Mouse (Mus musculus) mesoderm, embryonic 11.5 days (tissue): Measurements from ENCODE around the gene Ptpn5.

Source experiments
- DNase-seq: peaks from one replicate; pipeline ENCODE4 v3.0.0-alpha.2; 2012; ENCODE audit warnings: low read depth, low spot score

The Ptpn5 gene

DNA sequence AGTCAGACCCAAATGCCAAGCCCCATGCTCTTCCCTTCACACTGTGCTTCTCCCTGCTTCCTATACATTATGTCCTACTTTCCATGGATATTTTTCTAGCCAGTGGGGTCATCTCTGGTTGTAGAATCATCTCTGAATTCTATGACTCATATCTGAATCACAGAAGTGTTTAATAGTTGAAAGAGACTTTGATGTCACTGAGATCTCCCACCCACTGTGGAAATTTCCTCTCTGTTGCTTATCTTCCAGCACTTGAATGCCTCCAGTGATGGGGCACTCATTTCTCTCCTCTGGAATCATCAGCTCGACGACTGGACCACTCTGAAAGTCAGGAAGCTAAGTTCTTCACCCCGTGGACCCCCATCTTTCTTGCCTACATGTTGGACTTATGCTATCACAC is 22.4 kb downstream of the Ptpn5 start:
- DNase-seq, result no peak

DNA sequence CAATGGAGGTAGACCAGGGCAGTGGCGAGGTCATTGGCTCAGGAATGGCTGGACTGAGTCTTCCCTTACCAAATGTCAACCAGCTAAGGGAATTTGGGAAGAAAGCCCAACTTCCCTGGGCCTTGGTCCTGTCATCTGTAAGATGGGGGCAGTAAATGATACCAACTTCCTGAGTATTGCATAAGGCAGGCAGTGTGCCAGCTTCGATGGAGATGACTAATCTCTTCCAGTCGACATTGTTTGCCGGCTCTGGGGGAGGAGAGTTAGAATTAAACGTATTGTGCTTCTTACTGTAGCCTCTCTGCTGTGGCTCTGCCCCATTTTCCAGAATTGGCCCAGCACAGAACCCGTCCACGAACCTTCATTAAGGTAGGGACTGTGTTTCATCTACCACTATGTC is 23.0 kb downstream of the Ptpn5 start:
- DNase-seq, result no peak

DNA sequence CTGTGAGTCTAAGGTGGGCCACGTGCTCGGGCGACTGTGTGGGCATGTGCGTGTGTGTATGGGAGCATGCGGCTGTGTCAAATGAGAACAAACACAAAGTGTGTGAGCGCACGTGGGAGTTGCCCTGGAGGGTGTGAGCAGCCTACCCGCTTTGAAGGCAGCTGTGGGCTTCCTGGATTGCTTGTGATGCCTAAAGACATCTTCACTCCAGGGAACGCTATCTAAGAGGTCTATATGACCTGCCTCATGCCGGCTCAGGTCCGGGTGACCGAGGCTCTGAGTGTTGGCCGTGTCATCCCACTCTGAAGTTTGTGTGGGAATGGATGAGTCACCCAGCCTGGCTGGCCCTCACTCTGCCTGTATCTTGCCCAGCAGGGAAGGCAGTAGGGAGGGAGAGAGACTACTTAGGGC is 24.7 kb downstream of the Ptpn5 start:
- no peak for DNase-seq

DNA sequence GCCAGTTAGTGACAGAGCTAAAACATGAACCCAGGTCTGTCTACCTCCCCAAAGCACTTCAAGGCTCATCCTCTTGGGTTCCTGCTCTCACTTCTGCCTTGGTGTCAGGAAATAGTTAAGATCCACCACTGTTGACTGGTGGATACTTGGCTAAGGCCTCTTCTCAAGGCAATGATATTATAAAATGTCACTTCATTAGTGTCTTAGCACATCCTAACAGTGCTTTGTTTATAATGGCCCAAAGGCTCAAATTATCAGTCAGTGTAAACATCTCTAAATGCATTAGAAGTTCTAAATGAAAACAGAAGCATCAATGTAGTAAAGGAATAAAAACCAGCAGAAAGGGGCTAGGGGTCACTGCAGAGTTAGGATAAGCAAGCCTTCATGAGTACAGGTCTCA is 26.5 kb downstream of the Ptpn5 start:
- no peak for DNase-seq

DNA sequence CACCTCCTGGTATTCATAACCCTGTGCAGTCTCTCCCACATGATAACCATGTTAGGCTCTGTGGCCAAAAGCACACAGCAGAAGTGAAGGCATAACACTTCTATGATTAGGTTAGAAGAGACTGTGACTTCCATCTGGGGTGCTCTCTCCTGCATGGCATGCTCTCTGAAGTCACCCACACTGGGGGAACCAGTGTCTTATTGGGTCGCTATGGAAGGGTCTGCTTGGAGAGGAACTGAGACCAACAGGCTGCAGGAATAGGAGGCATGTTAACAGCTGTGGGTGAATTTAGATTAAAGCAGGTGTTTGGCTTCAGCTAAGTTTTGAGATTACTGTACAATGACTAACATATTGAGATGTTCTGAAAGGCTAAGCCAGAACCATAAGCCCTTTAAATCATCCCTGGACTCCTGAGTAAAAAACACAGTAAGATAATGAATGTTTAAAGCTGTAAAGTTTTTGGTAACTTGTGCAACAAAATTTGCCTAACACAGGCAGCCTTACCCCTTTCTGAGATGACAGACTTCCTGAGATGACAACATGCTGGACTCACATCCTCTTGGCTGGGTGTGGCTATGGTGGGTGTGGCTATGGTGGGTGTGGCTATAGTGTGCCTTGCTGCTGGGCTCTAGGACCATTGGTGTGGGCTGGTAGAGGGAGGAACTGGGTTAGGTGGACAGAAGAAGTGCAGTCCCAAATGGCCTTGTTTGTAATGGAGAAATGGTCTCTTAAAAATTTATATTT is 29.6 kb downstream of the Ptpn5 start:
- DNase-seq, result no peak

DNA sequence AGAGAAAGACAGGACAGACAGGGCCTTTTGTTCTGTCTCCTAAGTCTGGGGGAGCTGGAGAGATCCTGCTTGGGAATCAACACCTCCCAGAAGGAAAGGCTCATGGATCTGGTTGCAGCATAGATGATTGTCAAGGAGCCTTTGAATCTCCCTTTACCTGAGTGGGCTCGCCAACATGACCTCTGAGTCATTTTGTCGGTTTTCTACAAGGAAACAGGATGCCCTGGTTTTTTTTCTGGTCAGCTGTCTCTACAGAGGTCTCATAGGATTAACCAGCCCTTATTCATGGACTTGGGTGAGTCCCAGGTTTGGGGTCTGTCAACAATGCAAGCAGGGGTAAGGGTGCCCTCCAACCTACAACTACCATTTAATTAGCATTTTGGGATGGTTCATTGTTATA is 30.5 kb downstream of the Ptpn5 start:
- no peak for DNase-seq

DNA sequence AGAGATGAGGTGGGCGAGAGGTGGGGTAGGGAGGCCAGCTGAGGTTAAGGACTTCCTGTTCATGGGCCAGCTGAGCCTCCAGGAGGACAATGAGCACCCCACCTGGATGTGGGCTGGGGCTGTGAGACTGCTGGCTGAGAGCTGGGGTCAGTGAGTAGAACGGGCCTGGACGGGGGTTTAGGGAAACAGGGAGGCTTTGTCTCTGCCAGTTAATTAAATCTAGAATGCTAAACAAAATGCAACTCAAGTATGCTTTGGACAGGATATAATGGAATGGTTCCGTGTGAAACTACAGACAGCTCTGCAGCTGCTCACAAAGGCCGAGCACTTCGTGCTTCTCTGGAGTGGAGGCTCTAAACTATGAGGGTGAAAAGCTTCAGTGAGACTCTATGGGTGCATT is 32.9 kb downstream of the Ptpn5 start:
- DNase-seq, result no peak

DNA sequence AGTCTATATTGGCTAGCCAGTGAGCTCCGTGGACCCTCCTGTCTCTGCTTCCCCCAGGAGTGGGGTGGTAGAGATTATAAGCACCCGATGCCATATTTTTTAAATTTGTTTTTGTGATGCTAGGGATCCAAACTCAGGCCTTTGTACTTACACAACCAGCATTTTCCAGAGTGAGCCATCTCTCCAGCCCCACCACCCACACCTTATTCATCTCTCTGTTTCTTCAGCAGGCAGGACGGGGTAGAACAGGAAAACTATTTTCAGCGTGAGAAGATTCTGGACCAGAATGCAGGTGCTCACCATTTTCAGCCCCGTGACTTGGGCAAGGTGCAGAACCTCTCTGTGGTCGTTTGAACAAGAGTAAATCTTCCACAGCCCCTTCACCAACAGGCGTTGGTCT is 34.2 kb downstream of the Ptpn5 start:
- no peak for DNase-seq

DNA sequence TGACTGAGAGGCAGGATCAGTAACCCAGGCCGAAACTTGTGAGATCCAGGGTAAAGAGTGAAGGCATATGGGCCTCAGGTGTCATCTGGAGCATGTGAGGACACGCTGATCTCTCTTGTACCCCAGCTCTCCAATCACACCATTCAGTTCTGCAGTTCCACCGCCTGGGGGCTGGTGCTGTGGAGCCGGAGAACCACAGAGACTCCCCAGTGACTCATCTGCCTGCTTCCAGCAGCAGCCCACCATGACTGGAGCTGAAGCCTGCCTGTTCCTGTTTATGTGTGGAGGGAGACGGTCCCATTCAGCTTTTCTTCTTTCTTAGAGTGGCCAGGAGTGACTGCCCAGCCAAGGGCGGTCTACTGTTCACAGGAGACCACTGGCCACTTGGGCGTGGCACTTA is 35.4 kb downstream of the Ptpn5 start:
- DNase-seq, result peak; percentile 2

DNA sequence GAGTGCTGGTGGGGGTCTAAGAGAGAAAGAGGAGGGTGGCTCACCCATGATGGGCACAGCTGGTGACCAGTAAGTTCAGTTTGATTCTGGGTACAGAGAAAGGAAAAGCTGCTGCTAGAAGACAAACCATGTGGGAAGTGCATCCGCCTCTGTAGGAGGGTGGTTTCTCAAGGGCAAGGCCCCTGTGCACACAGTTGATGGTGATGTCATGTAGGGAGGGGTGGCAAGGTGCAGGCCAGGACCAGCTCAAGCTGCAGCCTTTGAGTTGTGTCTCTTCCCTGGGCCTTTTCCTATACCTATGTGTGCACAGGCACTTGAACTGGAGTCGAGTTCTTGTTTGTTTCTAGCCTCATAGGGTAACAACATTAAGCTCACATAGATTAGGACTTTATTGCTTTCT is 38.5 kb downstream of the Ptpn5 start:
- no peak for DNase-seq

DNA sequence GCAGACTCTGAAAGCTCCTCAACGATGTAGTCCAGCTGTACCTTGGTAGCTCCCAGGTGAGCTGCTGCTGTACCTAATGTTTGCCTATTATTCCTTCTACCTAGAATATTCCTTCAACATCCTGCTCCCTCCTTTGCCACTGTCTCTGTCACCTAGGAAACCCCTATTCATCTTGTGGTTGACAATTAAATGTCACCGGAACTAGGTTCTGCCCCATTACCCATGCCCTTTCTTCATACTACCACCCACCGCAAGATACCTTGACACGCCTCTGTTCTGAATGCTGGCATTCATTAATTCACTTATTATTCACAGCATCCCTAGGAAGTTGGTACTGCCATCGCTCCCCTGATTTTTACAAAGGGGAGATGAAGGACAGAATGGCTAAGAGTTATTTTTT is 39.5 kb downstream of the Ptpn5 start:
- no peak for DNase-seq

DNA sequence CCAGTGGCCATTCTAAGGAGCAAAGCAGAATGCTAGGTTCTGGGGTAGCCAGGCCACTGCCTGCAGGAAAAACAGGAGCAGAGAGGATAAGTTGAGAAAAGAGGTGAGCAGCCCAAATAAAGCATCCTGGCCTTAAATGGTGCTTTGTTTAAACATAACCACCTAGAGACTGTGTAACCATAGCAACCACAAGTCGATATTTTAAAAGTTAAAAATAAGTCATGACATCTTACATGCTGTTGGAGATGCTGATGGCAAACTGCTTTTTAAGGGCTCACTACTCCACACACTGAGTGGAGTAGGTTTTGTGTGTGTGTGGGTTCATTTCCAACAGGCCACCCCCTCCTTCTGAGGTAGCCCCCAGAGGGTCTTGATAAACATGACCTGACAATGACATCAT is 48.4 kb downstream of the Ptpn5 start:
- no peak for DNase-seq

DNA sequence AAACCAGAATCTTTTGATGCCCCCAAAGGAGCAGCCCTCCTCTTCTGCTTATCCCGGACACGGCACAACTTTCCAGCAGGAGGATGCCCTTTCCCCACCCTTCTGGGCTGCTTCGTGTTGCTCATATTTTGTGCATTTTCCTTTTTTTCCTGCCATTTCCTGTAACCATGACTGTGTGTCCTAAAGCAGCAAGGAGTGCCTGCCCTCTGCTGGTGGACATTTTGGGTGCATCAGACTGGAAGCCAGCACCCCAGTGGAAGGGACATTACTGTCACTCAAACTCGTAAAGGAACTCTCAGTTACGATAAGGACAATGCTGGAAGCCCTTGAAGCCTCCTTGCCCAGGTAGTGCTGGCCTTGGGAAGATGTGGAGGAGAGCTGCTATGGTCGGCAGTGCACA is 52.2 kb downstream of the Ptpn5 start:
- peak; percentile 54 for DNase-seq

DNA sequence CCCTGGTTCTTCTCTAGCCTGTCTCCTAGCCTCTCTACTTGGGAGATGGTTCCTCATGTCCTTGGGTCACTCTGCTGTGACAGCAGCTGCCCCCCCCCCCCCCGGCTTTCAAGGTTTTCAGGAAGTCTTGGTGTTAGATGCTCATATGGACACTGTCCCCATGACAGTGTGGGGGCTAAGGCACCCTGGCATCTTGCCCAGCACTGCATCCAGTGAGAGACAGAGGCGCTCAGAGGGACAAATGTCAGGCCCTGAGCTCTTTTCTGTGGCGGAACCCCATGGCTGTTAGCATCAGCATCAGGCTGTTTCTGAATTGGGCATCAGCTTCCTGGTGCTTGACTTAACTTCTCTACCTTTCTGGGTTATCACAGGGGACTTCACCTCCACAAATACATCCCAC is 52.6 kb downstream of the Ptpn5 start:
- no peak for DNase-seq

DNA sequence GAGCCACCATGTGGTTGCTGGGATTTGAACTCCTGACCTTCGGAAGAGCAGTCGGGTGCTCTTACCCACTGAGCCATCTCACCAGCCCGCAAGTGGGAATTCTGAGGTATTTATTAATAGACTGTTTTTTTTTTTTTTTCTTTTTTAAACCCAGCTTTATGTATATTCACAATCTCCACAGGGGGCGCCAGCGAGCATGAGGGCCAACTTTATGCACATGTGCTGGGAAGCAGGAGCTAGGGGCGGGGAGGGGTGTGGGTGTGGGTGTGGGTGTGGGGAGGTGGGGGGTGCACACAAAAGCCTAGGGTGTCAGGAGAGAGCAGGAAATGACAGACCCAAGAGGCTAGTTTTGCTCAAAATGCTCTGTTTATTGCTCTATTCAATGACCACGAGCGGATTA is 56.0 kb downstream of the Ptpn5 start:
- DNase-seq, result peak; percentile 43

DNA sequence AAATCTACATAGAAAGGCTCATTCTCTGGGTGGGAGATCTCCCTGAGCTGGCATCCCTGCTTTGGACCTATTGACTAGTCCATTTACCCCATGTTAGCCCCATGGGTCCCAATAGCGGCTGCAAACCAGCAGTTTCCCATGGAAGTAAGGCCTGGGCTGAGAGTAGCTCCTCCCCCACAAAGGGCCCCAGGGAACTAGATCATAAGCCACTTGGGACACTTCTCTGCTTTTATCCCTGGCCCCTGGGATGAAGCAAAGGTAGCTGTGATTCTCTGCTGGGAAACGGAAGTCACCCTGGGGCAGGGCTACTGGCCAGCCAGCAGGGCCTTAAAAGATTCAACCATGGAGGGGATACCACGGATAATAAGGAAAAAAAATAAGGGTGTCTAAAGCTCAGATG is 56.8 kb downstream of the Ptpn5 start:
- DNase-seq, result no peak

DNA sequence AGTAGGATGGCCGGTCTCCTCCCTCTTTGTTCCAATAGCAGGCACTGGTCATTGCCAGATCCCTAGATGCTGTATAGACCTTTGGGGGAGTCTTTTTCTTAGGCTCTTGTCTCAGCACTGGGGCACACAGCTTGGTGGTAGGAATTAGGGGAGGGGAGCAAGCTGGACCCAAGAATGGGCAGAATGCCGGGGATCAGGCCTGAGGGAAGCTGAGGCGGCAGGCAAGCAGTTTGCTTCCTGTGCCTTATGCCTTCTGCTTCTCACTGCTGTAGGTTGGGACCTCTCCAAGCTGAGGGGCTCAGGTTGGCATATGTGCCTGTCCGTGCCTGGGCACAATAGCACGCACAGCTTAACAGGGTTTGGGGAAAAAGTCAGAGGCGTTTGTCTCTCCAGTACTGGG is 57.3 kb downstream of the Ptpn5 start:
- DNase-seq, result no peak

DNA sequence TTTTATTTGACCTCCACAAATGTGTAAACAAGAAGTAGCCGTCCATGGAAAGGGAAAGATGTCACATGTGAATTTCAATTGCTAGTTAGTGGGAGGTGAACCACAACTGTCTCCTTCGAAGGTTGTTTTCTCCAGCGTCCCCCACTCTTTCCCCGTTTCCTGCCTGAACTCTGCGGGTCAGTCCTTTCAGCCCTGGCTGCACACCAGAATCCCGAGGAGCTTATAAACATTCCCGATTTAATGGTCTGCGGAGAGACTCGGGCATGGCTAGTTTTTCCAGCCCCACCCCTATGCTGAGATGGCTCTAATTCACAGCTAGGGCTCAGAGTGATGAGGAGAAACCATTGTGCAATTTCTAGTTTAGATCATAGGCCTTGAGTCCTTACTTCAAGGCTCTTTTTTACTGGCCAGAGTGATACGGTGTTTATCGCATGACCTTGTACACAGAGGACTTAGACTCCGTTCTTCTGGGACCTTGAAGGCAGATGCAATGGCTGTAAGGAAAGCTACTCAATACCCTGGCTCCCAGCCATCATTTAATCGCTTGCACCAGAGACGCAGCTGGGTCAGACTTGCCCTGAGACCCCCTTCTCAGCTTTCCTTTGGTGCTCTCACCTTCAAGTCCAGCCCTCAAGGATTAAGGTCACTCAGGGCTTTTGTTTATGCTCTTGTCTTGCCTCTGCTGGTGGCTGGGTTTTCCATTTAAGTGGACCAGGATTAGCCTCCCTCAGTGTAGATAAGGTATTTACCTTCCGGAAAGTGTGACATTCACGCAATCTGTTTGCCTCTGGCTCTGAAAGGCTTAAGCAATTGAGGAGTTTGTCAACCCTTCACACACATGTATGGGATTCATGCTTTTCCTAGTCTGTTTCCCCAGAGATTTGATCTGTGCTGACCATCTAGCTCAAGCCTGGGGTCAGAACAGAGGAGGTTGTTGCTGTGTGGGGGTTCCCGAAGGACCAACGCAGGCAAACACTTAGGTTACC is 59.7 kb downstream of the Ptpn5 start:
- DNase-seq, result peak; percentile 12

DNA sequence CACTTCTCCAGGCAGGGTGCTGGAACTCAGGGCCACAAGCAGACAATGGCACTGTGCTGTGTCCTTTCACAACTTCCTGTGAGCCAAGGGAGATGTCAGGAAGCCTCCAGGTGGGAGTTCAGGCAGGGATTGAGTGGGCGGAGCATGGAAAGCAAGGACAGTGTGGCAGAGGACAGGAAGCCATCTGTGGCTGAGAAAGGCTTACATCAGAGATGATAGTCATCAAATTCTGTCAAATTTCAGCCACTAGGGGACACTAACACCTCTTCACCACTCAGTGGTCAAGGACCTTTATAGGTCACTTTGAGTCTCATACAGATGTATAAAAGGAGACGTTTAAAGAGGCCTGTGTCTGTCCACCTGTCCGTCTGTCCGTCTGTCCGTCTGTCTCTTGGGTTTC is 60.9 kb downstream of the Ptpn5 start:
- no peak for DNase-seq

DNA sequence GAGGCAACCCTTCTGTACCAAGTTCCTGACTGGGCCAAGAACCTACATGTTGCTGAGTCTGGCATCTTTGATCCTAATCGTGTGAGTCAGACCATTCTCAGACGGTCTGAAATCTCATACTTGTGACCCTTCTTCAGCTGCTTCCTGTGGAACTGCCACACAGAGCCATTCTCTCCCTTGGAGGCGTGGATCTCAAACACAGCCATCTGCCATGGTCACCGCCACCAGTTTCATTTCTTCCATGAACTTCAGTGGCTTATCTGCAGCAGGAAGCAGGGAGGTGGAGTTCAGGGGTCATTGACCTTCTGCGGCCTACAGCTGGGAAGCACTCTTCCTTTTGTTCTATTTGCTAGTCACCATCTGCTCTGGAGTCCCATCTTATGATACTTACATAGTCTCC is 65.6 kb downstream of the Ptpn5 start:
- peak; percentile 12 for DNase-seq

DNA sequence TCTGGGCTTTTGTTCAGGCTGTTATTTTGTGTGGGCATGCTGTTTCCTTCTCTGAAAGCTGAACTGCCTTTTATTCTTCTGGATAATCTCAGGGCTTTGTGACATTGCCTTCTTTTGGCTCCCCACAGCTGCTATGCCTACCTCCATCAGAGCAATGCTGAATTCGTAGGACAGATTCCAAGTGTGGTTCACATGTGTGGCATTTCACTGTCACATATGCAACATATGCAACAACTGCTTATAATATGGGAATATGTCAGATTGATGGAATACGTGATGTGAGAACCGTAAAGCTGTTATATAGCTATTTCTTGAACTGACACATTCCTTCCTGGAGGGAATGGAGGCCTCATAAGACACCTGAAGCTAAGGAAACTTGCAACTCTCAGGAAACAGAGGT is 66.5 kb downstream of the Ptpn5 start:
- DNase-seq, result no peak

DNA sequence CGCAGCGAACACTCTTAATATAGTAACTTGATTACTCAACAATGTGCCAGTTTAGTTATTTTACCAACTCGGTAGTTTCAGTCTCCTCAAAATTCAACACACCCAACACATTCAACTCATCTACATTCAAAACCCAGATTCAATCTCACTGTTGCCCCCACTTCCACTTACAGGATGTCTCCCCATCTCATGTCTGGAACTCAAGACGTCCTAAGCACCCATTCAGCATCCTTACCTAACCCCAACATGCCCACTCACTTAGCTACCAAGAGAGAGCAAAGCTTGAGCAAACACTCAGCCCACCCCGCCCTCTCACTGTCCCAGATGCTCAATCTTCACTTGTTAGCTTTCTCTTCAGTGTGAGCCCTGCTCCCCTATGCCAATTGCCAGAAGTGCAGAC is 71.9 kb downstream of the Ptpn5 start:
- no peak for DNase-seq

DNA sequence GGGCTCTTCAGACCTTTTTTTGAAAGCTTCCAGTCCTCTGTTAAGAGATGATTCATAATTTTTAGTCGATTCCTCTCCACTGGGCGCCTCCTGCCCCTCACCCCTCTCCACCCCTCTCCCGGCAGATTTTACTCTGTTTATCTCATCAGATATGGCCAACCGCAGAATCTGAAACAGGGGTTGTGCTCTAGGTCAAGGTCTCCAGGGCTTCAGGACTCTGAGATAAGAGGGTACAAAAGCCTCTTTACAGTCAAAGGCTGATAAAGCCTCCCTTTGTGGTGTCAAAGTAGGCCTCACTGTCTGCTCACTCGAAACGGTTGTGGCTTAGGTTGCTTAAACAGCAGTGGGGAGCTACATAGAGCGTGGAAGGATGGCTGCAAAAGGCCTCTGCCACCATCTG is 74.1 kb downstream of the Ptpn5 start:
- no peak for DNase-seq
